Comparison of ENCODE assay signal across 8 mouse cellular contexts in the genomic region with DNA sequence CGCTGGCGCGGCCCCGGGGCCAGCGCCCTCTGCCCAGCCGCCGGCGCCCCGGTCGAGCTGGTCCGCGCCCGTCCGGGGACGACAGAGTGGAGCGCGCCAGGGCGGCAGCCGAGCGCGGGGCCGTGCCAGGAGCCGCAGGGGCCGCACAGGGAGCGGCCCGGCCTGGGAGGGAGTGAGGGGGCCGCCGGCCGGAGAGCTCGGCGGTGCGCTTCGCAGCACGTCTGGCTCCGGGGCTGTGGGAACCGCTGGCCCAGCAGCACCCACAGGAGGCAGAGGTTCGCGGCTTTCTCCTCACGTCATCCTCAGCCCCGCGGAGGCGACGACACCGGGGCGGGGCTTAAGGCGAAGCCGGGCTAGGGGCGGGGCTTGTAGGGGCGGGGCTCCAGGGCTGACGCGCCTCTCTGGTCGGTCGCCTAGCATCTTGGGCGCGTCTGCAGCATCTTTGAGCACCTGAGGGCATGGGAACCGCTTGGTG. TPM values are rescaled to one million over a fixed set of nuclear protein-coding genes. Genes with fewer than 3 reads are reported as not detected.
A peak's percentile ranks its signal among the peaks of the same experiment; 100 is the strongest.
DNase-seq lines count a peak whose midpoint lies in the region; ATAC-seq lines count a peak whose summit lies in the region.

A gene (minus strand): TSS at position 339 of the 475 bp plus-strand sequence.

- peak; percentile 73 to 77 for DNase-seq in adrenal gland, adult 18-20 months (ENCODE audit: low spot score in 2 of 2)
- peak; percentile 83 for DNase-seq in embryo, embryonic 10 days (ENCODE audit: low spot score)
- peak; percentile 76 for DNase-seq in gastrocnemius, postnatal 10 days
- DNase-seq in left cerebral cortex, postnatal 14 days (ENCODE audit: low spot score in 2 of 2) = peak; percentile 77 to 83
- peak; percentile 86 for DNase-seq in mesoderm, embryonic 11.5 days (ENCODE audit: low read depth, low spot score)
- peak; percentile 69 to 80 for DNase-seq in right cerebral cortex, postnatal 36 days (ENCODE audit: low spot score in 2 of 2)
- peak; percentile 89 for DNase-seq in yolk sac, embryonic 10.5 days (ENCODE audit: low spot score)

- intact Hi-C loops in left cerebral cortex, postnatal 14 days (cut with DNase I) = loop anchor here (5.0 kb wide), 1 partner anchor 102 kb away; no protein-coding TSS in a partner anchor

- ATAC-seq in inflammation-experienced regulatory T-cells, adult 6 months = peak; percentile 93

RNA-seq across cellular contexts. Expression of the gene that starts here (rescaled TPM):
- 1 to 10 TPM; 4.3 to 4.6 TPM for total RNA-seq in adrenal gland, adult 18-20 months (2021)
- 1 to 10 TPM; 1.7 to 3.2 TPM for total RNA-seq in gastrocnemius, postnatal 10 days (2021)
- under 1 TPM; 0.34 to 0.60 (median 0.38) TPM for polyA plus RNA-seq in inflammation-experienced regulatory T-cells, adult 6 months (2017; shearing (Covaris generic))
- 10 to 100 TPM; 48.2 to 48.3 TPM for total RNA-seq in left cerebral cortex, postnatal 14 days (2021)

Comparison
In these comparisons a context has a peak if more than half of its experiments do, and no peak if none do; other contexts are left out.
1. Peak in every context shown above with its lines: DNase-seq and ATAC-seq.
2. RNA of the gene that starts here (total RNA-seq): 48.2 to 48.3 TPM in left cerebral cortex, postnatal 14 days; 4.3 to 4.6 TPM in adrenal gland, adult 18-20 months and 1.7 to 3.2 TPM in gastrocnemius, postnatal 10 days; every median in the first group is over 4 times any median in the second.
3. Peak in ATAC-seq in inflammation-experienced regulatory T-cells, adult 6 months; RNA of the gene not detected or under 1 TPM.